Mouse (Mus musculus) small intestine, adult 2 months (tissue): ENCODE data around the gene 4930412O13Rik. TPM values are rescaled to one million over a fixed set of nuclear protein-coding genes. Genes with fewer than 3 reads are reported as not detected.

Source experiments
- H3K27ac ChIP-seq: fragments of 200-500 bp; 2 replicates; pipeline ENCODE4 v1.5.1; 2012; ENCODE audit warnings: low read depth, low read length, control low read depth, inconsistent platforms; ENCODE audit not compliant: insufficient read depth
- H3K27me3 ChIP-seq: fragments of 200-500 bp; 2 replicates; pipeline ENCODE4 v1.6.1; 2012; ENCODE audit warnings: mild to moderate bottlenecking, moderate library complexity, low read length, inconsistent platforms; ENCODE audit not compliant: control insufficient read depth, insufficient read depth
- H3K36me3 ChIP-seq: fragments of 200-500 bp; 2 replicates; pipeline ENCODE4 v1.6.1; 2012; ENCODE audit warnings: mild to moderate bottlenecking, low read length, control low read depth, inconsistent platforms; ENCODE audit not compliant: control insufficient read depth, insufficient read depth
- H3K4me1 ChIP-seq: fragments of 200-500 bp; 2 replicates; pipeline ENCODE4 v1.6.1; 2012; ENCODE audit warnings: low read length, inconsistent platforms, mixed read lengths; ENCODE audit not compliant: control insufficient read depth, insufficient read depth, insufficient read length
- H3K4me3 ChIP-seq: fragments of 200-500 bp; 2 replicates; pipeline ENCODE4 v1.5.1; 2012; ENCODE audit warnings: low read depth, mild to moderate bottlenecking, control low read depth, inconsistent platforms, low read length, moderate library complexity
- CTCF ChIP-seq: fragments of 200-500 bp; IDR thresholded peaks from 2 replicates; pipeline ENCODE4 v1.5.1; 2012; ENCODE audit warnings: low read depth, mild to moderate bottlenecking, control low read depth, inconsistent platforms, low read length, moderate library complexity, mixed read lengths; ENCODE audit not compliant: insufficient replicate concordance, insufficient read length; ENCODE audit errors: extremely low read depth
- POLR2A ChIP-seq: fragments of 200-500 bp; IDR thresholded peaks from 2 replicates; pipeline ENCODE4 v1.6.1; 2012; ENCODE audit warnings: low read depth, mild to moderate bottlenecking, control low read depth, inconsistent platforms, low read length, moderate library complexity
- WGBS: fragments of 180-500 bp; shearing (Covaris S2); methylation state at CpG from one replicate; pipeline ENCODE4 v1.1.7; 2018; 5-methylcytosine and 5-hydroxymethylcytosine counted together
- polyA plus RNA-seq: library from polyadenylated mRNA; depleted of rRNA; stranded (reverse); fragments of >200 nt; gene quantifications from 2 replicates; pipeline ENCODE4 v1.2.3, GENCODE M21; 2012

Gene 4930412O13Rik
- polyA plus RNA-seq, 1 experiment, result not detected

DNA sequence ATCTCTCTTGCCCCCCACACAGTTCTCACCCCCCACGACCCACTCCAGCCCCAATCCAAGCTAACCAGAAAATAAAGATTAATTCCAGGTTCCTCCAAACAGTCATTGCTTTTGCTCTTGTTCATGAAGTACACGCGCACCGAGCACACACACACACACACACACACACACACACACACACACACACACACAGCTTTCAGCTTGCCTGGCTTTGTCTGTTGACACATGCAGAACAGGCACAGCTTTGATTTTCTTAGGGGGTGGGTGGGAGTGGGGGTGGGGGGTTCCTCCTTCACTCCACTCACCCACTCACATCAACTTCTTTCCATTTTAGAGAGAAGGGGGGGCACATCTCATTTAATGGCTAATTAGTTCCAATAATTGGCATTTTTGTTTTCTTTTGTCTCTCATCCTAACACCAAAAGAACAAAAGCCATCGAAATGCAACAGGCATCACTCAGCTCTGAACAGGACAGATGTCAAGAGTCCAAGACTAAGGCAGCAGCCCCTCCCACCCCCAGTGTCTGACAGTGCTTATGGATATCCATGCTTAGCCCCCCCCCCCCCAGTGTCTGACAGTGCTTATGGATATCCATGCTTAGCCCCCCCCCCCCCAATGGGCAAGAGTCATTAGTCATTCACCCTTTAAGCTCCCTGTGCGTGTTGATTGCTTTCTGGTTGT lies 12.4 kb downstream of the 4930412O13Rik start:
- H3K27ac ChIP-seq, result no peak overlapping the region
- H3K4me1 ChIP-seq, result peaks cover 6% of the 10 kb centered on the region
- 3% methylated on average over 6 of the region's 6 CpGs for WGBS
- peaks cover 51% of the 10 kb centered on the region for H3K27me3 ChIP-seq
- H3K36me3 ChIP-seq, result no peaks in the 10 kb centered on the region
- no peak overlapping the region for H3K4me3 ChIP-seq
- no peak for TF ChIP-seq POLR2A
- TF ChIP-seq CTCF, result no peak

- WGBS, result 9% methylated on average over 19 of the region's 19 CpGs
- H3K4me1 ChIP-seq, result no peaks in the 10 kb centered on the region
- H3K27me3 ChIP-seq, result peaks cover 50% of the 10 kb centered on the region
- TF ChIP-seq POLR2A, result no peak
- no peak for TF ChIP-seq CTCF
- no peaks in the 10 kb centered on the region for H3K36me3 ChIP-seq
- H3K4me3 ChIP-seq, result no peak overlapping the region
- H3K27ac ChIP-seq, result no peak overlapping the region
Measured at GRCm38 (mm10) chr2:9894836-9895593, 14.0 kb downstream of the 4930412O13Rik start.

GRCm38 (mm10) chr2:9896097-9896770 lies 15.2 kb downstream of the 4930412O13Rik start:
- no peak overlapping the region for H3K4me3 ChIP-seq
- H3K36me3 ChIP-seq, result no peaks in the 10 kb centered on the region
- no peak overlapping the region for H3K27ac ChIP-seq
- H3K4me1 ChIP-seq, result no peaks in the 10 kb centered on the region
- TF ChIP-seq CTCF, result no peak
- no peak for TF ChIP-seq POLR2A
- peaks cover 43% of the 10 kb centered on the region for H3K27me3 ChIP-seq
- WGBS, result 6% methylated on average over 22 of the region's 22 CpGs

DNA sequence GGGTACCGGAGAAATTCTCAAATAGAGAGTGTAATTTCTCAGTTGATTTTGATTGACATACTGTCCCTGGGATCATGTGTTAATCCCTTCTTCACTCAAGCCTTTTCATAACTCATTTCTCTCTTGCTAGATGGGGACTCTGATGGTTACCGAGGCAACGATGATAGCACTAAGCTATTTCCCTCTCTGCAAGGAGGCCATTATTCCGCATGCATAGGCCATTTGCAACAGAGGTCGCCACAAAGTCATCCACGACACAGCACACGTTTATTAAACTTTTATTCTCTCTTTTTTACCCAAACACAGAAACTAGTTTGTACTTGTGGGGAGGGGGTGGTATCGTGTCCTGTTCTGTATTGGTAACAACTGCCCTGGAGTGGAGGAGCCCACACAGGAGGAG lies 16.8 kb downstream of the 4930412O13Rik start:
- H3K36me3 ChIP-seq, result no peaks in the 10 kb centered on the region
- no peak overlapping the region for H3K27ac ChIP-seq
- whole genome bisulfite sequencing, result 33% methylated on average over 8 of the region's 8 CpGs
- no peak overlapping the region for H3K4me3 ChIP-seq
- H3K4me1 ChIP-seq, result no peaks in the 10 kb centered on the region
- H3K27me3 ChIP-seq, result peaks cover 42% of the 10 kb centered on the region
- TF ChIP-seq POLR2A (no peak), CTCF (no peak)

DNA sequence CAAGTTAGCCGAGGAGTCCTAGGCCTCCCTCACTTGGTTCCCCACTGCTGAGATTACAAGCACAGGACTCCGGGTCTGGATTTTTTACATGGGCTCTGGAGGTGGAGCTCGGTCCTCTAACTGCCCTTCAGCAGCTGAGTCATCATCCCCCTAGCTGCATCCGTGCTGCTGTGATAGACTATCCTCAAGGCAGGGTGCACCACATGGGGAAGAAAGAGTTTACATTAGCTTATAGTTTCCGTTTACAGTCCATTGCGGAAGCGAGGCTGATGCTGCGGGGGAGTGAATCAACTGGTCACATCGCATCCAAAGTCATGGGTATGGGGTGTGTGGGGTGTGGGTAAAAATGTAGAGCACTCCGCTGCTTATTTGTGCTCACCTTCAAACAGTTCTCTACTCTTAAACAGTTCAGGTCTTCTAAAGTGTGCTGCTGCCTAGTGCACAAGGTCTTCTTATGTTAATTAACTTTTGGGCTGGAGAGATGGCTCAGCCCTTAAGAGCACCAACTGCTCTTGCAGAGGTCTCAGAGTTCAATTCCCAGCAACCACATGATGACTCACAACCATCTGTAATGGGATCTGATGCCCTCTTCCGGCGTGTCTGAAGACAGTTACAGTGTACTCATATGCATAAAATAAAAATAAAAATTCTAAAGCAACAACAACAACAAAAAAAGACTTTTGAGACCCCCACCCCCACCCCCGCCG lies 23.0 kb downstream of the 4930412O13Rik start:
- Histone ChIP-seq H3K36me3 (no peaks in the 10 kb centered on the region), H3K4me3 (no peak overlapping the region), H3K4me1 (no peaks in the 10 kb centered on the region), H3K27ac (no peak overlapping the region), H3K27me3 (peaks cover 13% of the 10 kb centered on the region)
- TF ChIP-seq CTCF, result no peak
- no peak for TF ChIP-seq POLR2A
- 57% methylated on average over 14 of the region's 14 CpGs for WGBS

- TF ChIP-seq POLR2A (no peak), CTCF (no peak)
- no peaks in the 10 kb centered on the region for H3K4me1 ChIP-seq
- WGBS, result 10% methylated on average over 11 of the region's 11 CpGs
- H3K27ac ChIP-seq, result no peak overlapping the region
- H3K27me3 ChIP-seq, result peaks cover 8% of the 10 kb centered on the region
- no peak overlapping the region for H3K4me3 ChIP-seq
- no peaks in the 10 kb centered on the region for H3K36me3 ChIP-seq
Measured at GRCm38 (mm10) chr2:9905995-9906394, 24.9 kb downstream of the 4930412O13Rik start.
